8 mouse cellular contexts compared by ENCODE assay signal in the genomic region with DNA sequence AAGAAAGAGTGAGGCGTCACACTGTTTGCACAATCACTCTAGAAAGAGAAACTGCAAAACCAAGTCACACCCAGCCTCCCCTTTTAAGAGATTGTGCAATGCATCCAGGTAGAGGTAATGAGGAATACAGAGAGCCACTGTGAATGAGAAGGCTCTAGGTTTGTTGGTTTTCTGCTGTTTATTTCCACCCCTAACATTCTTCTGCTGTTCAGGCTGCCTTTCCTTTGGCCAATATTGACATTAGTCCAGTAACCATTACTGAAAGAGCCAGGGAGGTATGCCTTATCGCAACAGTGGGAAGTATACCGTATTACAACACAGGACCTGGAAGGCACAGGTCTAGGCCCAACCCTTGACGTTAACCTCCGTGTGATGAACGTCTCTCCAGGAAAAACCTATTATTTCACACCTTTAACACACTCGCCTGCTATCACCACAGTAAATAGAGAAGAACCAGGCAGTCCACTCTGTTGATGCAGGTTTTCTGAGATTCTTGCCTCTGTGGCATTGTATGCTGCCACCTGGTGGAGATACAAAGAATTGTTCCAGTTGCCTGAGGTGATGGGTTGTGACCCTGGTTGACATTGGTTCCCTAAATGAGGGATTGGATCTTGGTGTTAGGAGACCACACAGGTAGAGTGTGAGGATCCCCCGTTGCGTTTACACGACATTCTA. TPM values are rescaled to one million over a fixed set of nuclear protein-coding genes. Genes with fewer than 3 reads are reported as not detected.
A peak's percentile ranks its signal among the peaks of the same experiment; 100 is the strongest.
DNase-seq lines count a peak whose midpoint lies in the region; ATAC-seq and TF ChIP-seq lines count a peak whose summit lies in the region.

No protein-coding gene starts in this region.

- H3K27ac ChIP-seq in forebrain, embryonic 15.5 days (replicated peaks), result no peak overlapping the region
- H3K27ac ChIP-seq in intestine, postnatal 0 days (ENCODE audit: low read depth, low read length), result no peak overlapping the region
- no peak overlapping the region for H3K27ac ChIP-seq in limb, embryonic 12.5 days
- no peak overlapping the region for H3K27ac ChIP-seq in midbrain, embryonic 15.5 days
- H3K27ac ChIP-seq in stomach, embryonic 14.5 days (ENCODE audit: low read length), result peak overlapping the region; percentile 76; the same call in 1 of the 2 replicates

- H3K4me2 ChIP-seq in forebrain, embryonic 15.5 days (replicated peaks), result no peak overlapping the region
- H3K4me2 ChIP-seq in intestine, postnatal 0 days (replicated peaks; ENCODE audit: low read depth), result no peak overlapping the region
- H3K4me2 ChIP-seq in limb, embryonic 12.5 days, result no peak overlapping the region
- H3K4me2 ChIP-seq in midbrain, embryonic 15.5 days, result no peak overlapping the region
- H3K4me2 ChIP-seq in stomach, embryonic 14.5 days (replicated peaks; ENCODE audit: low read depth, low read length), result no peak overlapping the region

- intact Hi-C loops in gastrocnemius, postnatal 36 days (cut with DNase I), result loop anchor here (5.0 to 10.0 kb wide), 2 partner anchors 590 to 703 kb away; no protein-coding TSS in a partner anchor

- H3K9ac ChIP-seq in forebrain, embryonic 15.5 days (replicated peaks), result no peak overlapping the region
- H3K9ac ChIP-seq in intestine, postnatal 0 days (ENCODE audit: low read depth, low read length), result no peak overlapping the region
- no peak overlapping the region for H3K9ac ChIP-seq in limb, embryonic 12.5 days (replicated peaks)
- no peak overlapping the region for H3K9ac ChIP-seq in midbrain, embryonic 15.5 days
- H3K9ac ChIP-seq in stomach, embryonic 14.5 days (replicated peaks; ENCODE audit: low read depth, low read length), result no peak overlapping the region

- WGBS in forebrain, embryonic 15.5 days, result 40% methylated on average over 10 of the region's 10 CpGs
- 18% methylated on average over 10 of the region's 10 CpGs for WGBS in intestine, postnatal 0 days
- WGBS in limb, embryonic 12.5 days, result 37% methylated on average over 10 of the region's 10 CpGs
- 38% methylated on average over 10 of the region's 10 CpGs for WGBS in midbrain, embryonic 15.5 days
- 24% methylated on average over 10 of the region's 10 CpGs for WGBS in stomach, embryonic 14.5 days

- H3K9me3 ChIP-seq in forebrain, embryonic 15.5 days, result no peaks in the 10 kb centered on the region
- H3K9me3 ChIP-seq in intestine, postnatal 0 days (ENCODE audit: control insufficient read depth), result no peaks in the 10 kb centered on the region
- no peaks in the 10 kb centered on the region for H3K9me3 ChIP-seq in limb, embryonic 12.5 days
- no peaks in the 10 kb centered on the region for H3K9me3 ChIP-seq in midbrain, embryonic 15.5 days
- no peaks in the 10 kb centered on the region for H3K9me3 ChIP-seq in stomach, embryonic 14.5 days (ENCODE audit: control insufficient read depth, low read depth, low read length)

- no peaks in the 10 kb centered on the region for H3K27me3 ChIP-seq in forebrain, embryonic 15.5 days
- H3K27me3 ChIP-seq in intestine, postnatal 0 days (replicated peaks; ENCODE audit: control insufficient read depth, insufficient read depth, low read length), result no peaks in the 10 kb centered on the region
- H3K27me3 ChIP-seq in limb, embryonic 12.5 days, result 0 out of 2 replicates have a peak, but pooled peaks cover 3% of the 10 kb centered on the region
- no peaks in the 10 kb centered on the region for H3K27me3 ChIP-seq in midbrain, embryonic 15.5 days (replicated peaks)
- no peaks in the 10 kb centered on the region for H3K27me3 ChIP-seq in stomach, embryonic 14.5 days (ENCODE audit: control insufficient read depth, insufficient read depth, low read length)

- H3K36me3 ChIP-seq in forebrain, embryonic 15.5 days, result no peaks in the 10 kb centered on the region
- no peaks in the 10 kb centered on the region for H3K36me3 ChIP-seq in intestine, postnatal 0 days (ENCODE audit: control insufficient read depth, insufficient read depth)
- no peaks in the 10 kb centered on the region for H3K36me3 ChIP-seq in limb, embryonic 12.5 days
- H3K36me3 ChIP-seq in midbrain, embryonic 15.5 days (replicated peaks), result no peaks in the 10 kb centered on the region
- no peaks in the 10 kb centered on the region for H3K36me3 ChIP-seq in stomach, embryonic 14.5 days (ENCODE audit: control insufficient read depth, insufficient read depth, low read length)

- ATAC-seq in forebrain, embryonic 15.5 days (replicated peaks), result peak; percentile 49; the same call in 1 of the 2 replicates
- peak; percentile 86 for ATAC-seq in intestine, postnatal 0 days
- ATAC-seq in limb, embryonic 12.5 days (ENCODE audit: insufficient number of reproducible peaks, insufficient read depth, low FRiP score, low TSS enrichment, low read depth), result 0 out of 2 replicates have a peak, but pooled peaks have one; percentile 37
- ATAC-seq in midbrain, embryonic 15.5 days (replicated peaks), result peak; percentile 70
- peak; percentile 95 for ATAC-seq in stomach, embryonic 14.5 days (ENCODE audit: insufficient number of reproducible peaks, insufficient read depth, low FRiP score, low read depth)

- peak; percentile 26 for DNase-seq in gastrocnemius, postnatal 10 days
- DNase-seq in gastrocnemius, postnatal 36 days, result no peak
- DNase-seq in c-Kit-positive CD71-negative TER-119-negative erythroid progenitor cells, embryonic 14.5 days (ENCODE audit: low read depth), result peak; percentile 22

- peak; percentile 90 for TF ChIP-seq CTCF in intestine, postnatal 0 days (IDR thresholded peaks at IDR 0.05; ENCODE audit: low read depth)

- peaks cover 7% of the 10 kb centered on the region; the same call in 1 of the 2 replicates for H3K4me1 ChIP-seq in forebrain, embryonic 15.5 days
- H3K4me1 ChIP-seq in intestine, postnatal 0 days (replicated peaks; ENCODE audit: control insufficient read depth, insufficient read depth, low read length), result no peaks in the 10 kb centered on the region
- no peaks in the 10 kb centered on the region for H3K4me1 ChIP-seq in limb, embryonic 12.5 days (replicated peaks)
- H3K4me1 ChIP-seq in midbrain, embryonic 15.5 days, result no peaks in the 10 kb centered on the region
- no peaks in the 10 kb centered on the region for H3K4me1 ChIP-seq in stomach, embryonic 14.5 days (ENCODE audit: control insufficient read depth, insufficient read depth, low read length)

- no peak overlapping the region for H3K4me3 ChIP-seq in forebrain, embryonic 15.5 days
- H3K4me3 ChIP-seq in intestine, postnatal 0 days (ENCODE audit: low read depth, low read length), result no peak overlapping the region
- no peak overlapping the region for H3K4me3 ChIP-seq in limb, embryonic 12.5 days (replicated peaks)
- H3K4me3 ChIP-seq in midbrain, embryonic 15.5 days, result no peak overlapping the region
- H3K4me3 ChIP-seq in stomach, embryonic 14.5 days (ENCODE audit: low read depth, low read length), result no peak overlapping the region

RNA-seq across cellular contexts. Expression of a gene that starts 42.5 kb away (rescaled TPM):
- total RNA-seq in gastrocnemius, postnatal 10 days (2021), result 1 to 10 TPM; 3.3 to 4.6 TPM
- 1 to 10 TPM; 2.8 to 3.4 TPM for total RNA-seq in gastrocnemius, postnatal 36 days (2021)
- polyA plus RNA-seq in forebrain, embryonic 15.5 days (2015; fragmentation: Nextera tagmentation; extraction: Ambion mirVana), result 10.4 and 11.9 TPM in 2 replicates
- 3.0 and 3.5 TPM in 2 replicates for polyA plus RNA-seq in intestine, postnatal 0 days (2015; fragmentation: Nextera tagmentation; extraction: Ambion mirVana)
- 6.2 and 7.9 TPM in 2 replicates for polyA plus RNA-seq in limb, embryonic 12.5 days (2016; fragmentation: Nextera tagmentation; extraction: Ambion mirVana)
- 12.3 and 14.3 TPM in 2 replicates for polyA plus RNA-seq in midbrain, embryonic 15.5 days (2015; fragmentation: Nextera tagmentation; extraction: Ambion mirVana)
- 6.2 and 6.5 TPM in 2 replicates for polyA plus RNA-seq in stomach, embryonic 14.5 days (2014; fragmentation: Nextera tagmentation; extraction: Ambion mirVana)

RNA-seq across cellular contexts. Expression of a gene that starts 42.5 kb away (rescaled TPM):
- 10 to 100 TPM; 12.5 to 13.5 TPM for total RNA-seq in gastrocnemius, postnatal 10 days (2021)
- 1 to 10 TPM; 6.8 to 8.1 TPM for total RNA-seq in gastrocnemius, postnatal 36 days (2021)
- 15.7 and 16.7 TPM in 2 replicates for polyA plus RNA-seq in forebrain, embryonic 15.5 days (2015; fragmentation: Nextera tagmentation; extraction: Ambion mirVana)
- 14.6 and 14.8 TPM in 2 replicates for polyA plus RNA-seq in intestine, postnatal 0 days (2015; fragmentation: Nextera tagmentation; extraction: Ambion mirVana)
- 21.4 and 22.0 TPM in 2 replicates for polyA plus RNA-seq in limb, embryonic 12.5 days (2016; fragmentation: Nextera tagmentation; extraction: Ambion mirVana)
- 13.4 and 13.6 TPM in 2 replicates for polyA plus RNA-seq in midbrain, embryonic 15.5 days (2015; fragmentation: Nextera tagmentation; extraction: Ambion mirVana)
- 21.3 and 23.3 TPM in 2 replicates for polyA plus RNA-seq in stomach, embryonic 14.5 days (2014; fragmentation: Nextera tagmentation; extraction: Ambion mirVana)

Comparison
In these comparisons a context has a peak if more than half of its experiments do, and no peak if none do; other contexts are left out.
1. DNase-seq: peak in gastrocnemius, postnatal 10 days (single experiment) and c-Kit-positive CD71-negative TER-119-negative erythroid progenitor cells, embryonic 14.5 days (single experiment); none in gastrocnemius, postnatal 36 days (0 of 2).
2. ATAC-seq: peak in every context shown above with its lines; median percentile 95 in stomach, embryonic 14.5 days; 86 in intestine, postnatal 0 days; 70 in midbrain, embryonic 15.5 days; 49 in forebrain, embryonic 15.5 days; 37 in limb, embryonic 12.5 days.